Mouse (Mus musculus) c-Kit-positive CD71-positive TER-119-negative erythroid progenitor cells, embryonic 14.5 days (primary cell): ENCODE measurements around the gene Agpat1.
A peak's percentile ranks its signal among the peaks of the same experiment; 100 is the strongest.

Experiments
- DNase-seq: peaks from one replicate; pipeline ENCODE4 v3.0.0-alpha.2; 2013; ENCODE audit warnings: low read depth

Agpat1 gene

GRCm38 (mm10) chr17:34635671-34636070, 31.6 kb downstream of the Agpat1 start:
- DNase-seq, result no peak

DNA sequence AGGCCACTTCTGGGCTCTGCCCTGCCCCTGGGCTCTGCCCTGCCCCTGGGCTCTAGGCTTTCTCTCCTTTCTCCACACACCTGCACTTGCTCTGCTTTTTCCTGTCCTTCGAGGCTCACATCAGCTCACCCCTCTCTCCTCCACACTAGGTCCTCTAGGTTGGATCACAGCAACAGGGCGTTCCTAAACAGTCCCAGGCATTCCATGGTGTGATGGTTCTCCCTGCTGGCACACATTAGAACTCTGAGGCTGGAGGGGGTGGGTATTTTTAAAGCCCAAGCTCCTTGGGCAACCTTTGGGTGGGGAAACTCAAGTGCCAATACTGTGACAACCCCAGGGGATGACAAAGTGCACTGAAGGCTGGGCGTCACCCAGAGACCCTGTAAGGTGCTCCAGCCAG, 33.4 kb downstream of the Agpat1 start:
- DNase-seq, result no peak

DNA sequence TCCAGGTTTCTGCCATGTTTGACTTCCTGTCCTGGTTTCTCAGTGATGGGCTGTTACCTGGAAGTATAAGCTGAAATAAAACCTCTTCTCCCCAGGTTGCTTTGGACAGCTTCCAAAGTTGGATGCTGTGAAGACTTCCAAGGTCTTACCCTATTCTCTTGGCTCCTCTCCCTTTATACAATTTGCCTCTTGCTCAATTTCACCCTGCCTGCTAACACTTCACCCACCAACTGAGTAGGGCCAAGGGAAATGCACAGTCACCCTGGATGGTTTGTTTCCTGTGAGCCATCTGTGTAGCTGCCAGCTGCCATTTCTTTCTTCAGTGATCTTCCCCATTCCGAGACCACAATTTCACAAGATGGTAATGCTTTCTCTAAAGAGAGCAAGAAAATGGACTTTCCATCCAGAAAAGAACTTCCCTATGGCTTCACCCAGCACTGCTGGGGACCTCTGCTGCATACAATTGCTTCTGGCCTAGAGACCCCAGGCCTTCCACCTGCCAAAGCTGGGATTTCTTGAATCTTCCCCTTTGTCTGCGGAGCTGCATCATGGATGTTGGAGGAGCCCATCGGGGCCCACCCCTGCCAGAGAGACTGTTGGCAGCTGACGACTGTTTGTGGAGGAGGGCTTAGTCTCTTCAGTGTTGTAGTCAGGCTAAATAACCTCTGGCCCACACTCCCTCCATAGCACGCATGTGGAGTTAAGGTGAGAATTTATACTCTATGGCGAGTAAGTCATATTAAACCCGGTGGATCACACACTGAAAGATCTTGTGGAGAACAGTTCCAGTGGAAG, 35.6 kb downstream of the Agpat1 start:
- no peak for DNase-seq

DNA sequence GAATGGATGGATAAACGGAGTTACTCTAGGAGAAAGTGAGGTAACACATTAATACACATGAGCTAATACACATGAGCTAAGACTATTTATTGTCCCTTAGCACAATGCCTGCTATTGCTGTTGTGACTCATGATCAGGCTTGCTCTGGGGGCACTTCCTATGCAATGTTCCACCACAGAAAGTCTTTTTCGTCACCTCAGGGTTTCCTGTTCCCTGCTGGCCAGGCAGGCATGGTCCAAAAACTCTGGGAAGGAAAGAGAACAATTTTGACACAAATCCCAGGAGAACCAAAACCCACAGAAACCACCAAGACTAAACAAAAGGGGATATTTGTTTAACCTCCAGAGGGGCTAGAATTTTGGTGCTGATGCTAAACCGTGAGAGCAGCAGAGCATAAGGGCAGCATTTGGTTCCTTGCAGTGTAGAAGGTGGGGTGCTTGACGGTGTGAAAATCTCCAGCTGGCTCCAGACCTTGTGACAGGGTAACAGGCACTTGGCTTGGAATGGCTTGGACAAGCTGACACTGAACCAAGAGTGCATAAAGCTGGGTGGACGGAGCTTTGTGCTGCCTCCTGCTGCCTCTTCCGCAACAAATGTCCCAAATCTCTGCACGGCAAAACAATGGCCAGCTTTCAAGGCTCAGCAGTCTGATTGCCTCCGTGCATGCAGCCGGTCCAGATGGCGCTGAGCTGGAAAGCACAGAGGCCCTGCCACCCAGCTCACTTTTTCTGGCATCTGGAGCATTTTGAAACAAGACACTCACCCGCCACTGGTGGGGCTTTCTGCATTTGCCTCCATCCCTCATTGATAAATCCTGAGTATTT, 36.9 kb downstream of the Agpat1 start:
- DNase-seq, result no peak

DNA sequence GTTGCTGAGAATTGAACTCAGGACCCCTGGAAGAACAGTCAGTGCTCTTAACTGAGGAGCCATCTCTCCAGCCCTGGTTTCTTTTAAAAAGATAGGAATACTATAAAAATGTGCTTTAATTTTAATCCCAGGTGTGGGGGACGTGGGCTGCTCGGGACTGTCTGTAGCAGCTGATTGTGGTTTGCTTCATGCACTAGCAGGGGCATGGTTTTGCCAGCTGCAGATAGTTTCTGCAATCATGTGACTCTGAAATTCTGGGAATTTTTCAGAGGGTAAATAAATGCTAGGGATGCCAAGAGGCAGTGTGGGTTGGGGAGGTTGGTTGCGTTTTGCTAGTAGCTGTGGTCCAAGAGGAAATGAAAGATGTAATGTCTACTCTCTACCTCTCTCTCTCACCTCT, 37.9 kb downstream of the Agpat1 start:
- no peak for DNase-seq

- no peak for DNase-seq
Measured at GRCm38 (mm10) chr17:34643379-34643778, 39.3 kb downstream of the Agpat1 start.

- no peak for DNase-seq
Measured at GRCm38 (mm10) chr17:34643944-34644343, 39.9 kb downstream of the Agpat1 start.

- peak; percentile 98 for DNase-seq
Measured at GRCm38 (mm10) chr17:34644608-34645007, 40.5 kb downstream of the Agpat1 start, which contains the start of gene Fkbpl. Gene Fkbpl (plus strand): TSS chr17:34644764.

DNA sequence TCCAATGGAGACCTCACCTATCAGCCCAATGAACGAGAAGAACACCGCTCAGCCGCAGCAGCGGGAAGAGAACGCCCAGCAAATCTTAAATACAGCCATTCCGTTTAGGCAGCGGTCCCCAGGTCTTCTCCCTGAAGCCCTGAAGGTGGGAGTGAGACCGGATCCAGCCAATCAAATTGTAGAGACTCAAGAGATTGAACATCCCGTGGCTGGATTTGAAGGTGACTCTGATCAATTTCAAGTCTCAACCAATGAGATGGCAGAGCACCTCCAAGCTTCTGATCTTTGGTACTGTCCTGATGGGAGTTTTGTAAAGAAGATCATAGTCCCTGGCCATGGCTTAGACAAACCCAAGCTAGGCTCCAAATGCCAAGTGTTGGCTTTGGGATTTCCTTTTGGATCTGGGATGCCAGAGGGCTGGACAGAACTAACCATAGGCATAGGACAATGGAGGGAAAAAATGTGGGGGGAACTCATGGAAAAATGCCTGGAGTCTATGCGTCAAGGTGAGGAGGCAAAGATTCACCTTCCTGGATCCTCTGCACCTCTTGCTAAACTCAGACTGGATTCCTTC, 41.3 kb downstream of the Agpat1 start:
- DNase-seq, result no peak

- no peak for DNase-seq
Measured at GRCm38 (mm10) chr17:34645831-34646511, 41.9 kb downstream of the Agpat1 start.

- DNase-seq, result peak; percentile 95
Measured at GRCm38 (mm10) chr17:34646906-34647787, 43.1 kb downstream of the Agpat1 start, which contains the start of gene Atf6b. Gene Atf6b (plus strand): TSS chr17:34647146.

DNA sequence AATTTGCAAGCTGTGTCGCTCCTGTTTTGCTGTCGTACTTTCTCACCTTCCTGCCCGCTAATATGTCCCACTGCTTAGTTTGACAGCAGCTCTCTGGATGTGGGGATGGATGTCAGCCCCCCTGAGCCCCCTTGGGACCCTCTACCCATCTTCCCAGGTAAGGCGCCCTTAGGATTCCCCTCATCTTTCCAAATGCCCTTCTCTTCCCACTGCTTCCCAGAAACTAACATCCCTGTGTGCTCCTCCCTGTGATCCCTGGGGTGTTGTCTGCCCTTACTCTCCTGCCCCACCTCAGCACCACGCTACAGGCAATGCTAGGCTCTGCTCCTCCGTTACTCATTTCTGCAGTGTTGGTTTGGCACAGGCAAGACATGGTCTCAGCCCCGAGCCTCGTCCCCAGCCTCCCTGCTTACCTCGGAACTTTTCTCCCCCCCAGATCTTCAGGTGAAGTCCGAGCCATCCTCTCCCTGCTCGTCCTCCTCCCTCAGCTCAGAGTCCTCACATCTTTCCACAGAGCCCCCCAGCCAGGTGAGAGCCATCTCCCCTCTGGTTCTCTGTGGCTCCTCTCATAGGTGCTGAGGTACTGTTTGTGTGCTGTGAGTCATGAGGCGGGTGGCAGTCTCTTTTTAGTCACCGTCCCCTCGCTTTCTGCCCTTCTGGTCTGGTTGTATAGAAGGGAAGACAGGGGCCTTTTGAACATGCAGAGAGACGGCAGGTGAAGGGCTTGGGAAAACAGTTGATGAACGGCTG, 44.3 kb downstream of the Agpat1 start:
- no peak for DNase-seq

DNA sequence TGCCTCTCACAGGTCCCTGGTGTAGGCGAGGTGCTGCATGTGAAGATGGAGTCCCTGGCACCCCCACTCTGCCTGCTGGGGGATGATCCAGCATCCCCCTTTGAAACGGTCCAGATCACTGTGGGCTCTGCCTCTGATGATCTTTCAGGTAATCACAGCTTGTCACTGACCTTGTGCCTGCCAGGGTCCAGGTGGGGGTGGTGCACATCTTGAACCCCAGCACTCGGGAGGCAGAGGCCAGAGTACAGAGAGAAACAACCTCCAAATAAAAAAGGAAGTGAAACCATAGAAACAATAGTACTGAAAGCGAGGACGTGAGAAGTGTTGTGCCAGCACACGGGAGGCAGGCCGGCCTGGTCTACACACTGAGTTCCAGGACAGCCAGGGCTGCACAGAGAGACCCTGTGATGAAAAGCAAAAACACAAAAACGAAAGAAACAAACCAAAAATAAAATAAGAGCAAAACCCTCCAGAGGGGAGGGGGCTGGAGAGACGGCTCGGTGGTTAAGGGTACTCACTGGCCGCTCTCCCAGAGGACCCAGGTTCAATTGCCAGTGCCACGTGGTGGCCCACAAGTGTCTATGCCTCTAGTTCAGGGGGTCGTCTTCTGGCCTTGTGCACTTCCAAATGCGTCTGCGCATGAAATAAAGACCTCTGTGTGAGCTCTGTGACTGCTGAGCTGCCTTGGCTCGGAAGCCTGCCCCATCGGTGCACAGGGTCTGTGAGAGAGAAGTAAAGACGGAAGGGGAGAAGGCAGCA, 45.2 kb downstream of the Agpat1 start:
- DNase-seq, result no peak

- DNase-seq, result no peak
Measured at GRCm38 (mm10) chr17:34650781-34651180, 46.7 kb downstream of the Agpat1 start.

DNA sequence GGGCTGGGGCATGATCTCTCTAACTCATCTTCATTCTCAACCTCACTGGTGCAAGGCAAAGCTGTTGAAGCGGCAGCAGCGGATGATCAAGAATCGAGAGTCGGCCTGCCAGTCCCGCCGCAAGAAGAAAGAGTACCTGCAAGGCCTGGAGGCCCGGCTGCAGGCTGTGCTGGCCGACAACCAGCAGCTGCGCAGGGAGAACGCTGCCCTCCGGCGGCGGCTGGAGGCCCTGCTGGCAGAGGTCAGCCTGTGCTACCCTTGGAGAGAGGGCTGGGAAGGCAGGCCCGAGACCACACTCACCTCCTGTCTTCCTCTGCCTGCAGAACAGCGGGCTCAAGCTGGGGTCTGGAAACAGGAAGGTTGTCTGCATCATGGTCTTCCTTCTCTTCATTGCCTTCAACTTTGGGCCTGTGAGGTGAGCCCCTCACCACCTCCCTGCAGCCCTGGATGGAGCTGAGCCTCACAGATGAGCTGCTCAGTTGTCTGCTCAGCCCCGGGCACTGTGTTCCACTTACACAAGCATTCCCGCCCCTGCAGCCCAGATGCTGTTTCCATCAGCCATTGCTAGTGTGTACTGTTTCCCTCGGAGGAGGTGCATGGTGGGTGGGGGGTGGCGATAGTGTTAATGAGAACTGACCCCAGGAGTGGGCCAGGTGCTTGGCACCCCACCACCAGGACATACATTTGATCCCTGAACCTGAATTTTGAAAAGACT, 47.6 kb downstream of the Agpat1 start:
- DNase-seq, result no peak

DNA sequence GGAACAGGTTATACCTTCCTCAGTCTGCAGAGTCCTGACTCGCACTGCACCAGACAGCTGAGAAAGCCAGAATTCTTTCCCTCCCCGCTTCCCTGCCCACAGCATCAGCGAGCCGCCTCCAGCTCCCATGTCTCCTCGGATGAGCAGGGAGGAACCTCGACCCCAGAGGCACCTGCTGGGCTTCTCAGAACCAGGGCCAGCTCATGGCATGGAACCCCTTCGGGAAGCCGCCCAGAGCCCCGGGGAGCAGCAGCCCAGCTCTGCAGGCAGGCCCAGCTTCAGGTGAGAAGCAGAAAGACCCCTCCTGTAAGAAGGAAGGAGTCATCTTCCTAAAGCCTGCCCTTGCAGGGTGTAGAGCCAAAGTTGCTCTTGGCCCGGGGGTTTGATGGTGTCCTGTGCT, 48.5 kb downstream of the Agpat1 start:
- no peak for DNase-seq

GRCm38 (mm10) chr17:34652985-34653384, 48.9 kb downstream of the Agpat1 start:
- no peak for DNase-seq

DNA sequence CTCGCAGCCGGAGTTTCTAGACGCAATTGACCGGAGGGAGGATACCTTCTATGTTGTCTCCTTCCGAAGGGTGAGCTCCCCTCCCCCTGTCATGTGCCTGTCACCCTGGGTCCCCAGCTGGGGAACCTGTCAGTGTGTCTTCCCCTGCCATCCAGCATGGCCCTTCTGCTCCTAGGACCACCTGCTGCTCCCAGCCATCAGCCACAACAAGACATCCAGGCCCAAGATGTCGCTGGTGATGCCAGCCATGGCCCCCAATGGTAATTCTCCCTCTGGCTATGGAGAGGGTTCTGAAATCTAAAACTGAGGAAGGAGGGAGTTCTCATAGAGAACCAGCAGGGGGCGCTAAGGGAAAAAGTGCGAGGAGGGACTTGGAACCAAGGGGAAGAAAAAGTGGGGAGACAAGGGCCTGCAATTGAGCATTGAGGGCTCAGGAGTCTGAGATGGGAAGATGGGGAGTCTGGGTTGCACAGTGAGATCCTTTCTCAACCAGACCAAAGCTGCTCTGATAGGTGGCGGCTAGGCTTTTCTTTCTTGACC, 49.8 kb downstream of the Agpat1 start:
- DNase-seq, result peak; percentile 54

GRCm38 (mm10) chr17:34654392-34654791, 50.3 kb downstream of the Agpat1 start:
- no peak for DNase-seq
